Mouse (Mus musculus): ENCODE results near the gene Col18a1. TPM values are rescaled to one million over a fixed set of nuclear protein-coding genes. Genes with fewer than 3 reads are reported as not detected.

Col18a1 gene
- total and polyA plus RNA-seq, 2 experiments from 2014 or later, result 11.7 to 28.4 TPM

- no peaks in the 10 kb centered on the region for H3K9me3 ChIP-seq (ENCODE audit: low read length)
- no peak for TF ChIP-seq CTCF (IDR thresholded peaks at IDR 0.05; ENCODE audit: low read depth)
- no peak for ATAC-seq
- DNase-seq, result no peak
- H3K4me2 ChIP-seq (ENCODE audit: low read depth), result no peak overlapping the region
- no peaks in the 10 kb centered on the region for H3K36me3 ChIP-seq (ENCODE audit: insufficient read depth)
- no peak overlapping the region for H3K4me3 ChIP-seq (ENCODE audit: low read depth, low read length)
- no peak overlapping the region for H3K9ac ChIP-seq
- WGBS, result 63% methylated on average over 3 of the region's 3 CpGs
- no peak overlapping the region for H3K27ac ChIP-seq (ENCODE audit: low read depth, low read length)
- H3K4me1 ChIP-seq (ENCODE audit: insufficient read depth), result no peaks in the 10 kb centered on the region
- no peaks in the 10 kb centered on the region for H3K27me3 ChIP-seq (ENCODE audit: insufficient read depth, low read length)
Measured at GRCm38 (mm10) chr10:77182804-77183331, 16.5 kb upstream of the Col18a1 start.

GRCm38 (mm10) chr10:77180110-77180509 is 13.8 kb upstream of the Col18a1 start:
- Histone ChIP-seq H3K27ac (ENCODE audit: low read depth, low read length) (no peak overlapping the region), H3K27me3 (ENCODE audit: insufficient read depth, low read length) (no peaks in the 10 kb centered on the region), H3K4me1 (ENCODE audit: insufficient read depth) (no peaks in the 10 kb centered on the region), H3K4me2 (ENCODE audit: low read depth) (no peak overlapping the region), H3K9ac (no peak overlapping the region), H3K4me3 (ENCODE audit: low read depth, low read length) (no peak overlapping the region), H3K9me3 (ENCODE audit: low read length) (no peaks in the 10 kb centered on the region), H3K36me3 (ENCODE audit: insufficient read depth) (no peaks in the 10 kb centered on the region)
- ATAC-seq, result no peak
- DNase-seq, result no peak
- 77% methylated on average over 3 of the region's 3 CpGs for WGBS
- no peak for TF ChIP-seq CTCF (IDR thresholded peaks at IDR 0.05; ENCODE audit: low read depth)

DNA sequence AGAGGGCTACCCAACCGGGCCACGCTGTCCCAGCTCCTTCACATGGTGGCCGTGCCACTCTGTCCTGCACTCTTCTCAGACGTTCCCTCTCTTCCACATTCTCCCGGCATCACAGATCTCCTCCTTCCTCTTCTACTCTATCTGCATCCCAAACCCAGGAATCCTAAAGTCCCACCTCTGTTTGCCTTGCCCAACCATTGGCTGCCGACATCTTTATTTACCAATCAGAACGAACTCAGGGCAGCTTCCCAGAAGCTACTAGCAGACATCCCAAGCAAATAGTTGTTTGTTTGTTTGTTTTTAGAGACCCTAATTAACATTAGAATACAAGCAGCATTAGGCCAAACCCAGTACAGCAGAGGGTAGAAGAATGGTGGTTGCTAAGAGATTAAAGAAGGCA is 12.3 kb upstream of the Col18a1 start:
- WGBS, result 78% methylated on average over 7 of the region's 7 CpGs
- Histone ChIP-seq H3K9me3 (ENCODE audit: low read length) (no peaks in the 10 kb centered on the region), H3K4me3 (ENCODE audit: low read depth, low read length) (no peak overlapping the region), H3K36me3 (ENCODE audit: insufficient read depth) (no peaks in the 10 kb centered on the region), H3K4me1 (ENCODE audit: insufficient read depth) (no peaks in the 10 kb centered on the region), H3K27me3 (ENCODE audit: insufficient read depth, low read length) (no peaks in the 10 kb centered on the region), H3K4me2 (ENCODE audit: low read depth) (no peak overlapping the region), H3K9ac (no peak overlapping the region), H3K27ac (ENCODE audit: low read depth, low read length) (no peak overlapping the region)
- DNase-seq, result no peak
- no peak for ATAC-seq
- TF ChIP-seq CTCF (IDR thresholded peaks at IDR 0.05; ENCODE audit: low read depth), result no peak

GRCm38 (mm10) chr10:77170400-77170799 is 4.1 kb upstream of the Col18a1 start:
- H3K4me3 ChIP-seq (ENCODE audit: low read depth, low read length), result no peak overlapping the region
- no peaks in the 10 kb centered on the region for H3K36me3 ChIP-seq (ENCODE audit: insufficient read depth)
- ATAC-seq, result no peak
- no peak for DNase-seq
- no peak overlapping the region for H3K4me2 ChIP-seq (ENCODE audit: low read depth)
- H3K27me3 ChIP-seq (ENCODE audit: insufficient read depth, low read length), result peaks cover 7% of the 10 kb centered on the region
- H3K9me3 ChIP-seq (ENCODE audit: low read length), result no peaks in the 10 kb centered on the region
- H3K4me1 ChIP-seq (ENCODE audit: insufficient read depth), result 0 out of 2 replicates have a peak, but pooled peaks cover 9% of the 10 kb centered on the region
- 89% methylated on average over 6 of the region's 6 CpGs for WGBS
- H3K27ac ChIP-seq (ENCODE audit: low read depth, low read length), result no peak overlapping the region
- TF ChIP-seq CTCF (IDR thresholded peaks at IDR 0.05; ENCODE audit: low read depth), result no peak
- H3K9ac ChIP-seq, result no peak overlapping the region

GRCm38 (mm10) chr10:77165318-77165945 is 916 bp downstream of the Col18a1 start:
- no peak for DNase-seq
- no peak overlapping the region for H3K27ac ChIP-seq (ENCODE audit: low read depth, low read length)

GRCm38 (mm10) chr10:77164437-77165052 is 1.8 kb downstream of the Col18a1 start:
- DNase-seq, result no peak
- no peak overlapping the region for H3K27ac ChIP-seq (ENCODE audit: low read depth, low read length)

More at GRCm38 (mm10) chr10:77165318-77165945, 916 bp downstream of the Col18a1 start:
- TF ChIP-seq CTCF (IDR thresholded peaks at IDR 0.05; ENCODE audit: low read depth), result no peak
- Histone ChIP-seq H3K9me3 (ENCODE audit: low read length) (no peaks in the 10 kb centered on the region), H3K27me3 (ENCODE audit: insufficient read depth, low read length) (peaks cover 8% of the 10 kb centered on the region), H3K4me3 (ENCODE audit: low read depth, low read length) (peak overlapping the region; percentile 41), H3K4me2 (ENCODE audit: low read depth) (peak overlapping the region; percentile 91), H3K4me1 (ENCODE audit: insufficient read depth) (0 out of 2 replicates have a peak, but pooled peaks cover 12% of the 10 kb centered on the region), H3K9ac (peak overlapping the region; percentile 37; the same call in 1 of the 2 replicates), H3K36me3 (ENCODE audit: insufficient read depth) (no peaks in the 10 kb centered on the region)
- no peak for ATAC-seq
- WGBS, result 2% methylated on average over 40 of the region's 40 CpGs

GRCm38 (mm10) chr10:77164041-77164436 is 2.3 kb downstream of the Col18a1 start:
- Histone ChIP-seq H3K9ac (no peak overlapping the region), H3K4me3 (ENCODE audit: low read depth, low read length) (no peak overlapping the region), H3K36me3 (ENCODE audit: insufficient read depth) (no peaks in the 10 kb centered on the region), H3K4me2 (ENCODE audit: low read depth) (no peak overlapping the region), H3K27me3 (ENCODE audit: insufficient read depth, low read length) (peaks cover 8% of the 10 kb centered on the region), H3K9me3 (ENCODE audit: low read length) (no peaks in the 10 kb centered on the region), H3K4me1 (ENCODE audit: insufficient read depth) (0 out of 2 replicates have a peak, but pooled peaks cover 12% of the 10 kb centered on the region), H3K27ac (ENCODE audit: low read depth, low read length) (no peak overlapping the region)
- DNase-seq, result no peak
- TF ChIP-seq CTCF (IDR thresholded peaks at IDR 0.05; ENCODE audit: low read depth), result no peak
- 39% methylated on average over 5 of the region's 5 CpGs for WGBS
- ATAC-seq, result no peak

More at GRCm38 (mm10) chr10:77164437-77165052, 1.8 kb downstream of the Col18a1 start:
- Histone ChIP-seq H3K4me1 (ENCODE audit: insufficient read depth) (0 out of 2 replicates have a peak, but pooled peaks cover 12% of the 10 kb centered on the region), H3K9ac (no peak overlapping the region), H3K9me3 (ENCODE audit: low read length) (no peaks in the 10 kb centered on the region), H3K27me3 (ENCODE audit: insufficient read depth, low read length) (peaks cover 8% of the 10 kb centered on the region), H3K4me3 (ENCODE audit: low read depth, low read length) (no peak overlapping the region), H3K36me3 (ENCODE audit: insufficient read depth) (no peaks in the 10 kb centered on the region), H3K4me2 (ENCODE audit: low read depth) (no peak overlapping the region)
- WGBS, result 6% methylated on average over 9 of the region's 9 CpGs
- ATAC-seq, result no peak
- no peak for TF ChIP-seq CTCF (IDR thresholded peaks at IDR 0.05; ENCODE audit: low read depth)
